Mouse (Mus musculus): ENCODE data around the gene Ascl4. TPM values are rescaled to one million over a fixed set of nuclear protein-coding genes. Genes with fewer than 3 reads are reported as not detected.
A peak's percentile ranks its signal among the peaks of the same experiment; 100 is the strongest.

The Ascl4 gene
- polyA plus RNA-seq (2015; fragmentation: Nextera tagmentation; extraction: Ambion mirVana): not detected in 2 replicates

DNA sequence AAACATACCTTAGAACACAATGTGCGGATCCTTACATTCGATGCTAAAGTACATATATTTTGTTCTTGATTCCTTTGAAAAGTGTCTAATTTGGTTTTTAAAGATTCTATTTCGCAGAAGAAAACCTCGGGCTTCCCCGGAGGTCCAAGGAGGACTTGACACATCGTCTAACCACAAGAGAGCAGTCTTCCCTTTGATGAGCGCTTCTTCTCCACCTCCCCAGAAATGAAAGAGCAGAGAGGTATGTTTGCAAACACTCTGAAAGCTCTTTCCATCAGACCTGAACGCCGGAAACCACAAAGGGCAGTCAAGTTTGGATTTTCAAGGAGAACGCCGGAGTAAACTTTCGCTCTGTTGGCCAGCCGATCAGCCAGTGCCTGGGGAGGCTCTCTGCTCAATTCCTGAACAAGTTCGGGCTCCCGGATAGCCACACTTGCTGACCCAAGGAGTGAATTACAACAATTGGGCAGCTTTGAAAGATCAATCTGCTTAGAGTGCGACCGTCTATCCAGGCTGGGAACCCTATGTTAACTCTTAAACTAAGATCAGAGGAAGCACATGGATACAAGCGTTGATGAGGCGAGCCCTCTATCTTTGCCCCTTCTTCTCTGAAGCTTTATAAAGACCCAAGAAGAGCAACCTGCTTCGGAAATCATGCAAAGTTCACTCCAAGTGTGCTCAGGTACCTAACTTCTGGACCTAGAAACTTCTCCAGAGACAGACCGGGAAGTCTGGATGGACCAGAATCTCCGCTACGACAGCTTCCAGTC is at the start of gene Ascl4:
Gene Ascl4, plus strand, starts transcription at position 6 of the 770 bp plus-strand sequence.
- Histone ChIP-seq H3K4me3 (replicated peaks) (peak within 1 kb of the TSS; percentile 57), H3K4me2 (peak within 1 kb of the TSS; percentile 79), H3K36me3 (no peaks in the 10 kb centered on the region), H3K27me3 (peaks cover 58% of the 10 kb centered on the region), H3K4me1 (replicated peaks) (peaks cover 15% of the 10 kb centered on the region), H3K9ac (peak within 1 kb of the TSS; percentile 41; the same call in 1 of the 2 replicates), H3K9me3 (replicated peaks) (no peaks in the 10 kb centered on the region), H3K27ac (no peak within 1 kb of the TSS)
- ATAC-seq (ENCODE audit: low read depth): no peak
- DNase-seq: no peak
- 2% methylated on average over 23 of the region's 23 CpGs for WGBS (ENCODE audit: insufficient replicate concordance)

DNA sequence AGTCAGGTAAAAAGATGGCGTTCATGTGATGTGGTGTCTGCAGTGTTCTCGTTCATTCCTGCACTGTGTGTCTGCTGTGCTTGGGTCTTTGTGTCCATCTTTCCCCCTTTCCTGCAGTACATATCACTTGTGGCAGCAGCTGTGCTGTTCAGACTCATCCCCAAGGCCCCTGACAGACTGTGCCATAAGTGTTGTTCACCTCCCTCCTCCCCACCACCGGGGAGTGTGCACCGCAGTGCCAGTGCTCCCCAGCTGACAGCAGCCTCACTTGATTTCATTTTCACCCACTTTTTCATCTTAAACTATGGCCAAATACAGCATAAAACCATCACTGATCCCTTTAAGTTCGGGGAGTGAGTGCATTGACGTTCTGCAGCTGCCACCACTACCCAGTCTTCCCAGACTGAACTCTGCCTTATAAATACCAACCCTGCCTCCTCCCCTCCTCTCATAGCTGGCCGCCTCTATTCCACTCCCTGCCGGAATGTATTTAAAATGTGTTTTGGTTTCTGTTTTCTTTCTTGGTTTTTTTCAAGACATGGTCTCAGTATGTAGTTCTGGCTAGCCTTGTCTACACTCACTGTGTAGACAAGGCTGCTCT is 47.5 kb upstream of the Ascl4 start:
- Histone ChIP-seq H3K36me3 (peaks cover 94% of the 10 kb centered on the region), H3K9ac (no peak overlapping the region), H3K4me2 (no peak overlapping the region), H3K4me3 (replicated peaks) (no peak overlapping the region), H3K4me1 (replicated peaks) (no peaks in the 10 kb centered on the region), H3K27ac (no peak overlapping the region), H3K27me3 (no peaks in the 10 kb centered on the region), H3K9me3 (replicated peaks) (no peaks in the 10 kb centered on the region)
- 85% methylated on average over 8 of the region's 8 CpGs for whole genome bisulfite sequencing (ENCODE audit: insufficient replicate concordance)
- ATAC-seq (ENCODE audit: low read depth) (no peak), DNase-seq (no peak)

DNA sequence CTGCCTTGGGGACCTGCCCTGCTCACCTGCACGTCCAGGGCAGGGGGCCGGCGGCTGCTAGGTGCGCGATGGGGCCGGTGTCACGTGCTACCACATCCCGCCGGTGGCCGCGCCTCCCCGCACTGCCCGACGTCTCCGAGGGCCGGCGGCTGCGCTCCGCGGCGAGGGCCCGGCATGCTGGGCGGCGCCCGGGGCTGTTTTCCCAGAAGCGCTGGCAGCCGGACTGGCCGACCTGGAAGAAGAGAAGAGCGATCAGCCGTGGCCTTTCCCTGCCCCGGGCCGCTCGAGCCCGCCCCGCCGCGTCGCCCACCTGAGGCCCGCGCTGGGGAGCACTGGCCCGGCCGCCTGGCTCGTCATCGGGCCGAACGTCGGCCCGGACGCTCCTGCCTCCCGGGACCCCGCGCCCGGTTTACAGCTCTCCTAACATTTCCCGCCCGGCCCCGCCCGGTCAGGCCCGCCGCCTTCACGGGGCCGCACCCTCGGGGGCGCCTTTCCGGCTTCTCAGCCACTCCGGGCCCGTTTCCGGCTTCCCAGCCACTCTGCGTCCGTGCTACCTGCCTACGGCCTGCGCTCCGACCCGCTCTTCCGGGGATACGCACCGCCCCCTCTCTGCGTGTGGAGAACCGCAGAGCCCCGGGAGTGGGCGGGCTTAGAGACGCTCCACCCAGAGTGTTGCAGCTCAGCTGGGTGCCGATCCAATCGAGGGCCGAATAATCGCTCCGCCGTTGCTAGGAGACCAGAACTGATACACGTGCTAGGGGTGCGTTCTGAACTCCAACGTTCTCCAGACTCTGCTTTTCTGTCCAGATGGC is 10.8 kb upstream of the Ascl4 start, which contains the start of gene Prdm4:
Gene Prdm4, minus strand, starts transcription at position 645 of the 812 bp plus-strand sequence.
- Histone ChIP-seq H3K27me3 (0 out of 2 replicates have a peak, but pooled peaks cover 6% of the 10 kb centered on the region), H3K4me1 (replicated peaks) (peaks cover 29% of the 10 kb centered on the region), H3K9ac (peak within 1 kb of the TSS; percentile 90), H3K27ac (peak within 1 kb of the TSS; percentile 90), H3K4me2 (peak within 1 kb of the TSS; percentile 94), H3K9me3 (replicated peaks) (no peaks in the 10 kb centered on the region), H3K4me3 (replicated peaks) (peak within 1 kb of the TSS; percentile 90), H3K36me3 (peaks cover 25% of the 10 kb centered on the region)
- DNase-seq (peak; percentile 98), ATAC-seq (ENCODE audit: low read depth) (peak; percentile 98)
- under 1% methylated on average over 88 of the region's 90 CpGs for WGBS (ENCODE audit: insufficient replicate concordance)

DNA sequence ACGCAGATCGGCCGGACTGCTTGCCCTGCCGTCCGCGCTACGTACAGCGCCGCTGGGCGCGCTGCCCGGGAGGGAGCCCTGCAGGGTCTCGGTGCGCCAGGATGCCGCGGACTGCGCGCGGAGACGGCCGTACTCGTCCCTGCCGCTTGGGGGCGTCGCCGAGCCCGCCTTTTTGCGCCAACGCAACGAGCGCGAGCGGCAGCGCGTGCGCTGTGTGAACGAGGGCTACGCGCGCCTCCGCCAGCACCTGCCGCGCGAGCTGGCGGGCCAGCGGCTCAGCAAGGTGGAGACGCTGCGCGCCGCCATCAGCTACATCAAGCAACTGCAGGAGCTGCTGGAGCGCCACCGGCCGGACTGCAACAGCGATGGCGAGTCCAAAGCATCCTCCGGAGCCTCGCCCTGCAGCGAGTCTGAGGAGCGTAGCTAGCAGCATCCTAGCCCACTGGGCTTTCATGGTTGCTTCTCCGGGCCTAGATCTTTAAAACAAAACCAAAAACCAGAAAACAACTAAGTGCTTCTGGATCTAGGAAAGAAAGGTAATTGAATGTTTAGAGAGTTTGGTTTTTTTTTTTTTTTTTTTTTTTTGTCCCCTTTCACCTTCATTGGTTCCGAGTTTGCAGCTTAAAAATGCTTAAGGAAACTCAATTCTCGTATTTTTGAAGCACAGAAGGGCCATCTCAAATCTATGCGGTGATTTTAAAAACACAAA is 1.2 kb downstream of the Ascl4 start:
- Histone ChIP-seq H3K9ac (peak overlapping the region; percentile 41; the same call in 1 of the 2 replicates), H3K27me3 (peaks cover 53% of the 10 kb centered on the region), H3K4me1 (replicated peaks) (peaks cover 15% of the 10 kb centered on the region), H3K36me3 (no peaks in the 10 kb centered on the region), H3K9me3 (replicated peaks) (no peaks in the 10 kb centered on the region), H3K4me3 (replicated peaks) (peak overlapping the region; percentile 57), H3K4me2 (peak overlapping the region; percentile 79), H3K27ac (no peak overlapping the region)
- DNase-seq: peak; percentile 16
- ATAC-seq (ENCODE audit: low read depth): peak; percentile 54
- WGBS (ENCODE audit: insufficient replicate concordance): 2% methylated on average over 63 of the region's 63 CpGs

DNA sequence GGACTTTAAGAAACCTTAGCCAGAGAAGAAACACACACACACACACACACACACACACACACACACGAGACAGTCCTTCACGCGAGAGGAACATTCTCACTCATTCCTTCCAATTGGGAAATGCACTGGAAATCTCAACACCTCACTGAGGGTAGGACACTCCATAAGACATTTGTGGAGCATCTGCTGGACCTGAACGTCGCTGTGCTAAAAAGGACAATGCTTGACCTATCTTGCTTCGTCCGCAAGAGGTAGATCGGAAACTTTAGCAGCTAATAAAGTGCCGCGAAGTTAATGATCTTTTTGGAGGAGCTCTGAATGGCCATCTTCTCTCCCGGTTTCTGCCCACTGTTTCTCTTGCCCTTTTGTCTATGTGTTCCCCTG is 1.7 kb downstream of the Ascl4 start:
- DNase-seq: no peak
- H3K9me3 ChIP-seq (replicated peaks): no peaks in the 10 kb centered on the region
- WGBS (ENCODE audit: insufficient replicate concordance): 51% methylated on average over 11 of the region's 11 CpGs
- H3K36me3 ChIP-seq: no peaks in the 10 kb centered on the region
- H3K4me3 ChIP-seq (replicated peaks): 0 out of 2 replicates have a peak overlapping the region, but pooled peaks have one; percentile 57
- H3K9ac ChIP-seq: no peak overlapping the region
- peaks cover 15% of the 10 kb centered on the region for H3K4me1 ChIP-seq (replicated peaks)
- no peak for ATAC-seq (ENCODE audit: low read depth)
- no peak overlapping the region for H3K27ac ChIP-seq
- peaks cover 49% of the 10 kb centered on the region for H3K27me3 ChIP-seq
- H3K4me2 ChIP-seq: peak overlapping the region; percentile 79; the same call in 1 of the 2 replicates

DNA sequence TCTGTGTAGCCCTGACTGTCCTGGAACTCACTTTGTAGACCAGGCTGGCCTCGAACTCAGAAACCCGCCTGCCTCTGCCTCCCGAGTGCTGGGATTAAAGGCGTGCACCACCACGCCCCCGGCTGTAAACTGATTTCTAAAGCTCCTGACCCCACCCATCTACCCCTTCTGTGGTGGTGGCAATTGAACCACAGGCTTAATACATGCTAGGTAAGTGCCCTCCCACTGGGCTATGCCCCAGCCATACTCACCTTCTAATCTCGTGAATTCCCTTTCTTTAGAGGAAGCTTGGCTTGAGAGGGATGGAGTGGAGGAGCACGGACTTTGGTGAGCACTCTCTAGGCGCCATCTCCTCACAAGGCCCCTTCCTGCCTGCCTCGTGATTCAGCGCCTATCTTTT is 2.5 kb downstream of the Ascl4 start:
- Histone ChIP-seq H3K36me3 (no peaks in the 10 kb centered on the region), H3K9me3 (replicated peaks) (no peaks in the 10 kb centered on the region), H3K27me3 (peaks cover 49% of the 10 kb centered on the region), H3K4me2 (no peak overlapping the region), H3K4me1 (replicated peaks) (peaks cover 15% of the 10 kb centered on the region), H3K9ac (no peak overlapping the region), H3K4me3 (replicated peaks) (no peak overlapping the region), H3K27ac (no peak overlapping the region)
- DNase-seq: no peak
- ATAC-seq (ENCODE audit: low read depth): no peak
- whole genome bisulfite sequencing (ENCODE audit: insufficient replicate concordance): 65% methylated on average over 11 of the region's 11 CpGs

DNA sequence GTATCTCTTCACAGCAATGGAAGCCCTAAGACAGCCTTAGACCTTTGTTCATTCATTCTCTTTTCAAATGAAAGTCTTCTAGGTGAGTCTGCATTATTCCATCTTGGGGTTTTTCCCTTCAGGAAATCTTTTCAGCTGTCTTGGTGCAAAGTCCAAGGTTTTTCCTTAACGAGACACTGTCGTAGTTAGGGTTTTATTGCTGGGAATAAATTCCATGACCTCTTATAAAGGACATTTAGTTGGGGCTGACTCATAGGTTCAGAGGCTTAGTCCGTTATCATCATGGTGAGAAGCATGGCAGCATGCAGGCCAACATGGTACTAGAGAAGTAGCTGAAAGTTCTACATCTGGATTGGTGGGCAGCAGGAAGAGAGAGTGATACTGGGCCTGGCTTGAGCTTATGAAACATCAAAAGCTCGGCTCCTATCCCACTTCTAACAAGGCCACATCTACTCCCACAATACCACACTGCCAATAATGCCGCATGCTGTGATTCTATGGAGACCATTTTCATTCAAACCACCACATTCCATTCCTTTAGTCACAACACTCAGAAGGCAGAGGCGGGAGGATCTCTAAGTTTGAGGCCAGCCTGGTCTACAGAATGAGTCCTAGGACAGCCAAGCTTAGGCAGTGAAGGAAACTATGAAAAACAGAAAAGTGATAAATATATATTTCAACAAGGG is 8.9 kb downstream of the Ascl4 start:
- H3K4me1 ChIP-seq (replicated peaks): no peaks in the 10 kb centered on the region
- 83% methylated on average over 6 of the region's 6 CpGs for WGBS (ENCODE audit: insufficient replicate concordance)
- no peaks in the 10 kb centered on the region for H3K9me3 ChIP-seq (replicated peaks)
- H3K27ac ChIP-seq: no peak overlapping the region
- H3K4me2 ChIP-seq: no peak overlapping the region
- H3K36me3 ChIP-seq: peaks cover 58% of the 10 kb centered on the region
- DNase-seq (no peak), ATAC-seq (ENCODE audit: low read depth) (no peak)
- no peak overlapping the region for H3K9ac ChIP-seq
- H3K4me3 ChIP-seq (replicated peaks): no peak overlapping the region
- H3K27me3 ChIP-seq: no peaks in the 10 kb centered on the region

DNA sequence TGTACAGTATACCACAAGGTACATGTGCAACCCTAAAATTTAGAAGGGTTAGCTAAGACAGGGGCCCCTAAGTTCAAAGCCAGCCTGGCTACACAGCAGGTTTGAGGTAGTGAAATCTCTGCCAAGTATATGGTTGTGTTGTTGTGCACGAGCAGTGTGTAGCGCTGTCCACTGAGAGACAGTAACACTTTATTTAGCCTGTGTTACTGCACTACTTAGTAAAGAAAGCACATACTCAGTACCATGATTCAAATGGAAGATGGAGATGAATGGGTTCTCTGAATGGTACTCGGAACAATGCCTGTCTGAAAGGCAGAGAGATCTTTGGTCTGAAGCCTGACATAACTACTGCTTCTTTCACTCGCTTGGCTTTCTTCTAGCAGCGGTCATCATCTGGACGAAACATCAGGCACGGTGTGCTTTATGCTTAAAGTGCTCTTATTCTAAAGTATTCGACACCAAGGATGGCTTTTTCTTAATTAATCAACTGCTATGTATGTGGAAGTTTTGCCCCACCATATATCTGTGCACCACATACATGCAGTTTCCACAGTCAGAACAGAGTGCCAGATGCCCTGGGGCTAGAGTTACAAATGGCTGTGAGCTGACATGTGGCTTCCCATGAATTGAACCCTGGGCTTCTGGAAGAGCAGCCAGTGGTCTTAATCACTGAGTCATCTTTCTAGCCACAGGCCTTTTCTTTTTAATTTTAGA is 21.2 kb downstream of the Ascl4 start:
- H3K4me2 ChIP-seq: no peak overlapping the region
- H3K4me1 ChIP-seq (replicated peaks): no peaks in the 10 kb centered on the region
- no peak overlapping the region for H3K27ac ChIP-seq
- no peak overlapping the region for H3K4me3 ChIP-seq (replicated peaks)
- H3K27me3 ChIP-seq: no peaks in the 10 kb centered on the region
- ATAC-seq (ENCODE audit: low read depth) (no peak), DNase-seq (no peak)
- H3K9me3 ChIP-seq (replicated peaks): no peaks in the 10 kb centered on the region
- H3K36me3 ChIP-seq: peaks cover 92% of the 10 kb centered on the region
- WGBS (ENCODE audit: insufficient replicate concordance): 86% methylated on average over 8 of the region's 8 CpGs
- no peak overlapping the region for H3K9ac ChIP-seq

DNA sequence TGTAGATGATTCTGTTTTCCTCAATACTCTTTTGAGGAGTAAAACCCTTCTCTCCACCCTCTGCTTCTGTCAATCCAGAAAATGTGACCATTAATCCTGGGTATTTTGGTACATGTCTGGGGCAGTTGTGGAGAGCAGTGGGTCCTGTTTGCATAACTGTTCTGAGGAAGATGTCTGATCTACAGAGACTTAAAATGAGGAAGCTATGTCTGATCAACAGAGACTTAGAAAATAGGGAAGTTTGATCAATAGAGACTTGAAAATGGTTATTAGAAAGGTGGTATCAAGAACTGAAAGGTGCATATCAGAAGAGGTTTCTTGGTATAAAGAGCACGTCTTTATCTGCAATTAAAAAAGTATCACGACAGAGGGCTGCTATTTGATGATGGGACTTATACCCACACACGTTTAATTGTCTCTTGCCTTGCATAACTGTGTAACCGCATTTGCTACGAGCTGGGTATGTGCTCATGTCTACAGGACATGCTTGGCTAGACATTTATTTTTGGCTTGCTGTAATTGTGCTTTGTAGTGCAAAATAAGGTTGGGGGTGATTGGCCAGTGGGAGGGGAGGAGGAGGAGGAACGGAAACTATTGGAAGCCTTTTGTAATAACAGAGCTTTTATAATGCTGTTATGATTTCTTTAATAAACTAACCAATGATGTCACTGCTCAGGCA is 24.4 kb downstream of the Ascl4 start:
- Histone ChIP-seq H3K4me2 (no peak overlapping the region), H3K4me1 (replicated peaks) (peaks cover 8% of the 10 kb centered on the region), H3K27me3 (no peaks in the 10 kb centered on the region), H3K9me3 (replicated peaks) (no peaks in the 10 kb centered on the region), H3K27ac (no peak overlapping the region), H3K4me3 (replicated peaks) (no peak overlapping the region), H3K36me3 (peaks cover 82% of the 10 kb centered on the region), H3K9ac (no peak overlapping the region)
- DNase-seq (no peak), ATAC-seq (ENCODE audit: low read depth) (no peak)
- 77% methylated on average over 6 of the region's 6 CpGs for WGBS (ENCODE audit: insufficient replicate concordance)

Measured in liver, embryonic 13.5 days (tissue).